Mouse (Mus musculus) liver, embryonic 14.5 days (tissue): ENCODE measurements around the gene Gde1.
A peak's percentile ranks its signal among the peaks of the same experiment; 100 is the strongest.

ENCODE experiments used
- CTCF ChIP-seq: IDR thresholded peaks from 2 replicates; pipeline ENCODE4 v1.5.1; 2016; ENCODE audit warnings: antibody characterized with exemption, low read depth, control low read depth
- EP300 ChIP-seq: IDR thresholded peaks from 2 replicates; pipeline ENCODE4 v1.6.1; 2016; ENCODE audit warnings: antibody characterized with exemption, low read depth

DNA sequence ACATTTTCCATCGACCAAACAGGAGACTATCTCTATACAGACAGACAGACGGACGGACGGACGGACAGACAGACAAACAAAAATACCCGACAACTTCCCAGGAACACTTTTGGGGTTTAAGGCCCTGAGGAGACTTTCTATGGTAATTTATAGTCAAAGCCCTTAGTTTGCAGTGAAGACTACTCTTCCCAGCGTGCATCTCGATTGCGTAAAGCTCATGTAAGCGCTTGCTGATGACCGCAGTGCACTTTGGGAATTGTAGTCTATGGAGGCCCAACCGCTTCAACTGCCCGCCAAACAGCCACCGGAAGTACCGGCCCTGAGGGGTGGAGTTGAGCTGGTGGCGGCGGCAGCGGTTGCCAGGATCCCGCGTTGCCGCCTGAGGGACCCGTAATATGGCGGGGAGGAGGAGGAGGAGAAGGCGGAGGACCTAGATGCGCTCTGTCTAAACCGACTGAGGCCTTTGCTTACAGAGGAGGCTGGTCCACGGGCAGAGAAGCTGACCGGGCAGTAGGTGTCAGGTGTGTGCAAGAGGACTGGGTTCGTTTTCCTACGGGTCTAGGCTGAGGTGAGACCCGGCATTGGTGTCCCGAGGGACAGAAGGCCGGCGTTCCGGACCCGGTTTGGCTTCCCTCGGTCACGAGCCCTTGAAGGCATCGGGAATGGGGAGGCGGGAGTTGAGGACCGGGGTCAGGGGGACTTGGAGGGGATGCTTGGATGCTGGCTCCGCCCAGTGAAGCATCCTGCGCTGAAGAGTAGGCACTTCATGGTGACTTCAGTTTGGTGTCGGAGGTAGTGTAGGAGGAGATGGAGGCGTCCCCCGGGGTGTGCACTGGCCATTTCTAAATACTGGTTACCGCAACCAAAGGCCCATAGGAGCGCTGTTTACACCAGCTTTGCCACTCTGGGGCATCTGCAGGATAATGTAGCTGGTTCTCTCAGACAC is 6.9 kb upstream of the Gde1 start, which contains the start of gene Ccp110:
- TF ChIP-seq CTCF (peak; percentile 32), EP300 (peak; percentile 47; the same call in 1 of the 2 replicates)
